Mouse (Mus musculus) thymus, postnatal 4 days (tissue): ENCODE results near the gene Rapgef5.

Source experiments
- DNase-seq: peaks from one replicate; pipeline ENCODE4 v3.0.0; 2021

Rapgef5 gene

GRCm38 (mm10) chr12:117531106-117531505, 14.8 kb downstream of the Rapgef5 start:
- no peak for DNase-seq

- DNase-seq, result peak; percentile 79
These were observed 17.2 kb downstream of the Rapgef5 start for GRCm38 (mm10) chr12:117533176-117534086.

GRCm38 (mm10) chr12:117534087-117534751, 17.9 kb downstream of the Rapgef5 start:
- peak; percentile 71 for DNase-seq

GRCm38 (mm10) chr12:117540352-117540751, 24.1 kb downstream of the Rapgef5 start:
- no peak for DNase-seq

GRCm38 (mm10) chr12:117545277-117545676, 29.0 kb downstream of the Rapgef5 start:
- DNase-seq, result no peak

- DNase-seq, result no peak
These were observed 37.1 kb downstream of the Rapgef5 start for GRCm38 (mm10) chr12:117553353-117553752.

- DNase-seq, result no peak
These were observed 38.4 kb downstream of the Rapgef5 start for GRCm38 (mm10) chr12:117554612-117555063.

GRCm38 (mm10) chr12:117560450-117560849, 44.2 kb downstream of the Rapgef5 start:
- DNase-seq, result no peak

GRCm38 (mm10) chr12:117561411-117562059, 45.3 kb downstream of the Rapgef5 start:
- DNase-seq, result no peak

GRCm38 (mm10) chr12:117562085-117562484, 45.8 kb downstream of the Rapgef5 start:
- DNase-seq, result no peak

- no peak for DNase-seq
These were observed 47.6 kb downstream of the Rapgef5 start for GRCm38 (mm10) chr12:117563859-117564258.

- no peak for DNase-seq
These were observed 50.0 kb downstream of the Rapgef5 start for GRCm38 (mm10) chr12:117566298-117566697.

- no peak for DNase-seq
These were observed 53.4 kb downstream of the Rapgef5 start for GRCm38 (mm10) chr12:117569671-117570070.

- no peak for DNase-seq
These were observed 68.0 kb downstream of the Rapgef5 start for GRCm38 (mm10) chr12:117584256-117584655.

GRCm38 (mm10) chr12:117585390-117585789, 69.1 kb downstream of the Rapgef5 start:
- DNase-seq, result no peak

- DNase-seq, result peak; percentile 74
These were observed 69.8 kb downstream of the Rapgef5 start for GRCm38 (mm10) chr12:117586124-117586523.

GRCm38 (mm10) chr12:117589186-117589585, 72.9 kb downstream of the Rapgef5 start:
- no peak for DNase-seq

- no peak for DNase-seq
These were observed 75.7 kb downstream of the Rapgef5 start for GRCm38 (mm10) chr12:117592019-117592418.

- no peak for DNase-seq
These were observed 76.3 kb downstream of the Rapgef5 start for GRCm38 (mm10) chr12:117592583-117592982.

GRCm38 (mm10) chr12:117595179-117595578, 78.9 kb downstream of the Rapgef5 start:
- no peak for DNase-seq

GRCm38 (mm10) chr12:117598190-117598589, 81.9 kb downstream of the Rapgef5 start:
- no peak for DNase-seq

- DNase-seq, result no peak
These were observed 89.7 kb downstream of the Rapgef5 start for GRCm38 (mm10) chr12:117605966-117606365.

GRCm38 (mm10) chr12:117612715-117613114, 96.4 kb downstream of the Rapgef5 start:
- DNase-seq, result no peak
